Mouse (Mus musculus): Measurements from ENCODE around the gene Capn8. TPM values are rescaled to one million over a fixed set of nuclear protein-coding genes. Genes with fewer than 3 reads are reported as not detected.

Capn8 gene
- polyA plus RNA-seq, 1 experiment from 2014 or later: 0.10 TPM

DNA sequence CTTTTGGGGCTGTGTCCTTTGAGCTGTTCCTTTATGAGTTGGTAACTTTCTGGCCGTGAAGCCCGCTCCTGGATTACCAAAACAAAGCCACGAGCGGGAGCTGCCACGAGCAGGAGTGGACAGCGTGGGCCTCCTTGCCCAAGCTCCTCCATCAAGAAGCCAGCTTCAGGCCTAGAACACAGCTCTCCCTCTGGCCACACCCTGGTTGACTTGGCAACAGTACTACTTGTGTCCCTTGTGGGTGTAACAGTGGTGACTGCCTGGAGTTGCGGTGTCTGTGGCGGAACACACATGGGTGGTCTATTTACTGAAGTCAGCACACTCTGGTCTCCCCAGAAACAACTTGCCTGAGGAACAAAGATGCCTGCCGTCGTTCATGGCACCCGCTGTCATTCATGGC lies 104.9 kb downstream of the Capn8 start:
- Histone ChIP-seq H3K4me1 (peaks cover 17% of the 10 kb centered on the region), H3K27ac (no peak overlapping the region), H3K4me3 (no peak overlapping the region), H3K9ac (no peak overlapping the region), H3K27me3 (no peaks in the 10 kb centered on the region), H3K36me3 (ENCODE audit: poor library complexity, severe bottlenecking) (no peaks in the 10 kb centered on the region), H3K4me2 (no peak overlapping the region), H3K9me3 (replicated peaks) (no peaks in the 10 kb centered on the region)
- WGBS: 79% methylated on average over 11 of the region's 11 CpGs
- ATAC-seq: no peak

DNA sequence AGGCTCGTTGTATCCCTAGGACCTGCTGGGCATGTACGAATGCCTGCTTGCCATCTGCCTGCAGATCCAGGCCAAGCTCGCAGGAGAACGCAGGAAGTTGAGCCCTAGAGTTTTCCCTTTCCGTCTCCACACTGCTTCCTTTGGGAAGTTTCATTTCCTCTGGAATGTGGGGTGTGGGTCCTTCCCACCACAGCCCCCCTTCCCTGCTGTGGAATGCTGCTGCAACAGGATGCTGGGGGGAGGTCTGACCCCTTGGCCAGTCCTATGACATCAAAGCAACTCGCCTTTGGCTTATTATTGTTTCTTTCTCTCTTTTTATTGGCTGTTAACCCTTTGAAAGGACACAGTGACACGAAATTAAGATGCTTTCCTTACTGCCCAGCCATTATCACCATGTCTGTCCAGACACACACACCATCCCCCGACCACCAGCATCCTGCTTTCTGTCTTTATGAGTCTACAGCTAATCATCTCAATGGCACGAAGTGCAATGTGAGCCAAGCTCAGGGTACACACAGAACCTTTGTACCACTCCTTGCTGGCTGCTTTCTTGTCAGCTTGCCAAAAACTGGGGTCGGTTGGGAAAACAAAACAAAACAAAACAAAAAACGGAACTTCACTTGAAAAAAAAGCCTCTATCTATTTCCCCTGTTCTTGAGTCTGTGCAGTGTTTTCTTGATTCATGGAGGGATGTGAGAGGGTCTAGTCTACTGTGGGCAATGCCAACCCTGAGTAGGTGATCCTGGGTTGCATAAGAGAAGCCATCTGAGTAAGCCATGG lies 105.9 kb downstream of the Capn8 start:
- Histone ChIP-seq H3K36me3 (ENCODE audit: poor library complexity, severe bottlenecking) (no peaks in the 10 kb centered on the region), H3K4me1 (peaks cover 20% of the 10 kb centered on the region), H3K27me3 (no peaks in the 10 kb centered on the region), H3K9ac (no peak overlapping the region), H3K9me3 (replicated peaks) (no peaks in the 10 kb centered on the region), H3K27ac (no peak overlapping the region), H3K4me2 (no peak overlapping the region), H3K4me3 (no peak overlapping the region)
- no peak for ATAC-seq
- WGBS: 36% methylated on average over 11 of the region's 11 CpGs

DNA sequence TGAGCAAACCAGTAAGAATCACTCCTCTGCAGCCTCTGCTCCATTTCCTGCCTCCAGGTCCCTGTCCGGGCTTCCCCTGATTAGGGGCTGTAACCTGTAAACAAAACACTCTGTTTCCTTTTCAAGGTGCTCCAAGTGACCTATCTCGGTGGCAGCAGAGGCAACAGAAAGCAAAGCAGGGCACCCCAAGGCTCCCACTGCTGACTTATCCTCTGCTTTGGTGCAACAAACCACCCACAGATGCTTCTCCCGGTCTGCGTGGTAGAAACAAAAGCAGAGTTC lies 106.5 kb downstream of the Capn8 start:
- Histone ChIP-seq H3K27me3 (no peaks in the 10 kb centered on the region), H3K27ac (no peak overlapping the region), H3K4me1 (peaks cover 20% of the 10 kb centered on the region), H3K4me2 (no peak overlapping the region), H3K9me3 (replicated peaks) (no peaks in the 10 kb centered on the region), H3K36me3 (ENCODE audit: poor library complexity, severe bottlenecking) (no peaks in the 10 kb centered on the region), H3K4me3 (no peak overlapping the region), H3K9ac (no peak overlapping the region)
- ATAC-seq: no peak
- WGBS: 46% methylated on average over 4 of the region's 4 CpGs

DNA sequence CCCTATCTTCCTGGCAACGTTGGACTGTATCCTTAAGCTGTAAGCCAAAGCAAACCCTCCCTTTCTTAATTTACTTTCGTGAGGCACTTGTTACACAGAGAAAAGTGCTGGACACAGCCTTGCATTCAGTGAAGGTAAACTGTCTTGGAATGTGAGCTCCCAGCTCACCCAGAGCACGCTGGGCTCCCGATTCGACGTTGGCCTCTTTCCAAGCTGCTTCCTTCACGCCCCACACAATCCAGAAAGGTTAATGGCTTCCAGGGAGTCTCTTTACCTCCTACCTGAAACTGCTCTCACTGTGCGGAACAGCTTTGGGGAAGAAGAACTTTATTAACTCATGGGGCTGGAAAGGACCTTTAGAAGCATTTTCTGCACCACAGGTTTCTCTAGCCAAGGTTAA lies 110.5 kb downstream of the Capn8 start:
- ATAC-seq: no peak
- H3K4me2 ChIP-seq: no peak overlapping the region
- H3K9ac ChIP-seq: no peak overlapping the region
- H3K27me3 ChIP-seq: no peaks in the 10 kb centered on the region
- peaks cover 14% of the 10 kb centered on the region for H3K4me1 ChIP-seq
- no peaks in the 10 kb centered on the region for H3K36me3 ChIP-seq (ENCODE audit: poor library complexity, severe bottlenecking)
- H3K4me3 ChIP-seq: no peak overlapping the region
- WGBS: 67% methylated on average over 8 of the region's 8 CpGs
- no peak overlapping the region for H3K27ac ChIP-seq
- no peaks in the 10 kb centered on the region for H3K9me3 ChIP-seq (replicated peaks)

DNA sequence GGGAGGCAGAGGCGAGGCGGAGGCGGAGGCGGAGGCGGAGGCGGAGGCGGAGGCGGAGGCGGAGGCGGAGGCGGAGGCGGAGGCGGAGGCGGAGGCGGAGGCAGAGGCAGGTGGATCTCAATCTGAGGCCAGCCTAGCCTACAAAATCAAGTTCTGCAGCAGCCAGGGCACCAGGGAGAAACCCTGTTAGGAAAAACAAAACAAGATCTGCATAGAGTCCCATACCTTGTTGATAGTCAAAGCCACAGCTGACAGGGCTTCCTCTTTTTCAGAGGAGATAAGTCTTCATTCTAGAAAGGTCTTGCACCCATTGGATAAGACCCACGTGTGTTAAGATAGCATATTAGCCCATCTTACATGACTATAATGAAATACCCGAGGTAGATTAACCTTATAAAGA lies 113.3 kb downstream of the Capn8 start:
- Histone ChIP-seq H3K36me3 (ENCODE audit: poor library complexity, severe bottlenecking) (no peaks in the 10 kb centered on the region), H3K27me3 (no peaks in the 10 kb centered on the region), H3K9me3 (replicated peaks) (no peaks in the 10 kb centered on the region), H3K4me2 (no peak overlapping the region), H3K9ac (no peak overlapping the region), H3K27ac (no peak overlapping the region), H3K4me1 (peaks cover 9% of the 10 kb centered on the region), H3K4me3 (no peak overlapping the region)
- WGBS: 96% methylated on average over 17 of the region's 17 CpGs
- ATAC-seq: no peak

DNA sequence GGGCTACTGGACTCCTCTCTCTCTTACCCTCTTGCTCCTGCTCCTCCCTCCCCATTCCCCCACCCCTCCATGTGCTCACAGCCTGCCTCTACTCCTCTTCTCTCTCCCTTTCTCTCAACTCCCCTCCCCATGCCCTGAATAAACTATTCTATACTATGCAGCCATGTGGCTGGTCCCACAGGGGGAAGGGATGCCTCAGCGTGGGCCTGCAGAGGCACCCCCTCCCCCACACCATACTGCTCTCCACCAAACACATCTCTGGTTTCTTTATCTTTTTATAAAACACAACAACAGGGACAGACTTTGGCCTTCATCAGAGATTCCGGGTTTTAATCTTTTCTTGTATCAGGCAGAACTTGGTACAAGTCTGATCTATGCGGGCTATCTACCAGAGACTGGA lies 114.4 kb downstream of the Capn8 start:
- no peak overlapping the region for H3K27ac ChIP-seq
- no peak overlapping the region for H3K4me3 ChIP-seq
- no peaks in the 10 kb centered on the region for H3K9me3 ChIP-seq (replicated peaks)
- no peak overlapping the region for H3K9ac ChIP-seq
- peaks cover 10% of the 10 kb centered on the region for H3K4me1 ChIP-seq
- 69% methylated on average over 3 of the region's 3 CpGs for WGBS
- no peak for ATAC-seq
- H3K4me2 ChIP-seq: no peak overlapping the region
- H3K36me3 ChIP-seq (ENCODE audit: poor library complexity, severe bottlenecking): no peaks in the 10 kb centered on the region
- no peaks in the 10 kb centered on the region for H3K27me3 ChIP-seq

DNA sequence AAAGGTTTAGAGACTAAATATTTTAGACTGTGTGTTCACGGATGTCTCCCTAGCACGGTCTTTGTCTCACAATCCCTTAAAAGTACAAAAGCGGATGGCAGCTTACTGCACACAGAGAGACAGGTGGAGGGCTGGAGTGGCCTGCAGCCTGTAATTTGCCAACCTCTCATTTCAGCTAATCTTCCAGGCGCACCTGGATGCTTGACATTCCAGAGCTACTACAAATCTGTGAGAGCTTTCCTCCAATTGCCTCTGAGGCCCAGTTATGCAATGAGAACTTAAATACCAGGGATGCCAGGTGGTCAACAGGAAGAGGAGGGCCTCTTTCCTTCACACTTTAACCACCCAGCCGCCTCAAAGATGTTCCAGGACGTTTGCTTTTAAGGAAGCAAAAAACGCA lies 114.8 kb downstream of the Capn8 start:
- Histone ChIP-seq H3K4me3 (no peak overlapping the region), H3K27ac (no peak overlapping the region), H3K9ac (no peak overlapping the region), H3K27me3 (no peaks in the 10 kb centered on the region), H3K36me3 (ENCODE audit: poor library complexity, severe bottlenecking) (no peaks in the 10 kb centered on the region), H3K4me1 (peaks cover 10% of the 10 kb centered on the region), H3K4me2 (no peak overlapping the region), H3K9me3 (replicated peaks) (no peaks in the 10 kb centered on the region)
- ATAC-seq: no peak
- 65% methylated on average over 7 of the region's 7 CpGs for WGBS

Other genes starting within 250 kb of the Capn8 start
- gene Fbxo28, start 223.4 kb upstream of the Capn8 start, polyA plus RNA-seq (2015; fragmentation: Nextera tagmentation; extraction: Ambion mirVana): 29.3 TPM in 2 replicates
- gene Trp53bp2, start 155.8 kb upstream of the Capn8 start, polyA plus RNA-seq (2015; fragmentation: Nextera tagmentation; extraction: Ambion mirVana): 24.1 and 25.2 TPM in 2 replicates
- gene Capn2, start 47.4 kb upstream of the Capn8 start, polyA plus RNA-seq (2015; fragmentation: Nextera tagmentation; extraction: Ambion mirVana): 63.8 and 65.1 TPM in 2 replicates
- gene Ccdc185, start 184.2 kb downstream of the Capn8 start, polyA plus RNA-seq (2015; fragmentation: Nextera tagmentation; extraction: Ambion mirVana): not detected in 2 replicates
- 22.1 and 25.5 TPM in 2 replicates for gene Susd4, start 198.9 kb downstream of the Capn8 start, polyA plus RNA-seq (2015; fragmentation: Nextera tagmentation; extraction: Ambion mirVana)

Measured in forebrain, embryonic 13.5 days (tissue).